Comparison of ENCODE assay signal across 16 mouse cellular contexts in genomic region chr1:171284491-171284890, GRCm38 (mm10). TPM values are rescaled to one million over a fixed set of nuclear protein-coding genes. Genes with fewer than 3 reads are reported as not detected.
DNase-seq lines count a peak whose midpoint lies in the region; ATAC-seq and TF ChIP-seq lines count a peak whose summit lies in the region.
"Had no signal": no experiment of that assay in that cellular context is flagged by ENCODE, and none has a peak within 500 bp of the region (broad histone marks: within the 10 kb centered on the region; RNA-seq: fewer than 3 reads in every experiment).

No protein-coding gene starts in this region.

- no peak for ATAC-seq in hindbrain, embryonic 11.5 days (ENCODE audit: low FRiP score)
- ATAC-seq: CD4-positive, CD25-positive, alpha-beta regulatory T cell, adult 4 months had no signal

- intact Hi-C loops in left cerebral cortex, adult 2 months (cut with DNase I), result no loop called here
- intact Hi-C loops in left cerebral cortex, postnatal 14 days (cut with DNase I), result no loop called here

- H3K27ac ChIP-seq in hindbrain, embryonic 10.5 days, result no peak overlapping the region
- no peak overlapping the region for H3K27ac ChIP-seq in hindbrain, embryonic 11.5 days (ENCODE audit: low read depth, low read length)
- H3K27ac ChIP-seq in left cerebral cortex, adult 2 months, result peak overlapping the region; percentile 44; the same call in 1 of the 2 replicates
- no peak overlapping the region for H3K27ac ChIP-seq in ES-E14 (ENCODE audit: insufficient read depth, low read depth, low read length, poor library complexity, severe bottlenecking)
- H3K27ac ChIP-seq: forebrain, embryonic 12.5 days; hindbrain, embryonic 15.5 days; limb, embryonic 12.5 days; neural tube, embryonic 12.5 days had no signal

- H3K9me3 ChIP-seq in hindbrain, embryonic 10.5 days, result no peaks in the 10 kb centered on the region
- no peaks in the 10 kb centered on the region for H3K9me3 ChIP-seq in hindbrain, embryonic 11.5 days (ENCODE audit: control insufficient read depth, low read length)
- no peaks in the 10 kb centered on the region for H3K9me3 ChIP-seq in E14TG2a.4 (ENCODE audit: low read length)
- H3K9me3 ChIP-seq in ES-E14 (ENCODE audit: control insufficient read depth, insufficient read depth, low read depth, low read length), result no peaks in the 10 kb centered on the region
- H3K9me3 ChIP-seq: forebrain, embryonic 12.5 days; hindbrain, embryonic 15.5 days; limb, embryonic 12.5 days; neural tube, embryonic 12.5 days had no signal

- 91% methylated on average over 15 of the region's 15 CpGs for WGBS in hindbrain, embryonic 10.5 days
- WGBS in hindbrain, embryonic 11.5 days, result 92% methylated on average over 15 of the region's 15 CpGs

- in situ Hi-C loops in ES-E14 (cut with MboI; ENCODE audit: low sequenced_read_pairs in 2 of 2, unreplicated experiment in 2 of 2), result no loop called here

- TF ChIP-seq CTCF in left cerebral cortex, adult 2 months (IDR thresholded peaks at IDR 0.05), result no peak
- TF ChIP-seq CTCF in E14TG2a.4 (conservative IDR thresholded peaks at IDR 0.05; ENCODE audit: low read length), result no peak

- DNase-seq in hindbrain, embryonic 10.5 days (ENCODE audit: low spot score), result no peak
- no peak for DNase-seq in hindbrain, embryonic 11.5 days (ENCODE audit: low spot score)
- no peak for DNase-seq in left cerebral cortex, adult 2 months (ENCODE audit: extremely low spot score in 1 of 2, low spot score in 2 of 2)
- no peak for DNase-seq in left cerebral cortex, postnatal 14 days (ENCODE audit: low spot score in 2 of 2)
- DNase-seq in ES-E14 (ENCODE audit: low read depth, low spot score), result no peak
- DNase-seq in frontal cortex, adult 2 months (ENCODE audit: extremely low spot score in 1 of 2, low spot score in 1 of 2), result no peak
- DNase-seq: adrenal gland, postnatal 36 days; heart, postnatal 10 days; lung, adult 18-20 months; right cerebral cortex, postnatal 25 days had no signal

- peaks cover 60% of the 10 kb centered on the region for H3K4me1 ChIP-seq in hindbrain, embryonic 10.5 days (replicated peaks)
- peaks cover 9% of the 10 kb centered on the region for H3K4me1 ChIP-seq in hindbrain, embryonic 11.5 days (replicated peaks; ENCODE audit: control insufficient read depth, insufficient read depth, low read length)
- peaks cover 79% of the 10 kb centered on the region for H3K4me1 ChIP-seq in E14TG2a.4 (replicated peaks; ENCODE audit: low read depth, low read length)
- H3K4me1 ChIP-seq in ES-E14 (ENCODE audit: control insufficient read depth in 2 of 2, insufficient read depth in 2 of 2, low read length in 2 of 2, poor library complexity in 1 of 2), result peaks cover 0 to 22% of the 10 kb centered on the region in 2 experiments; a peak in 2 of 4 replicates

- peaks cover 66% of the 10 kb centered on the region for H3K36me3 ChIP-seq in hindbrain, embryonic 10.5 days
- H3K36me3 ChIP-seq in hindbrain, embryonic 11.5 days (ENCODE audit: control insufficient read depth, insufficient read depth, low read length), result 0 out of 2 replicates have a peak, but pooled peaks cover 2% of the 10 kb centered on the region
- H3K36me3 ChIP-seq in E14TG2a.4 (ENCODE audit: insufficient read depth, low read length), result peaks cover 64% of the 10 kb centered on the region
- H3K36me3 ChIP-seq in ES-E14 (ENCODE audit: control insufficient read depth, insufficient read depth, low read length, poor library complexity, severe bottlenecking), result peaks cover 15% of the 10 kb centered on the region; the same call in 1 of the 2 replicates

- no peak overlapping the region for H3K9ac ChIP-seq in hindbrain, embryonic 11.5 days (ENCODE audit: low read depth, low read length)
- H3K9ac ChIP-seq in ES-E14 (ENCODE audit: insufficient read depth, low read depth, low read length, poor library complexity, severe bottlenecking), result peak overlapping the region; percentile 59; the same call in 1 of the 2 replicates
- H3K9ac ChIP-seq: forebrain, embryonic 12.5 days; hindbrain, embryonic 15.5 days; limb, embryonic 12.5 days; neural tube, embryonic 12.5 days had no signal

- peak overlapping the region; percentile 1; the same call in 1 of the 2 replicates for H3K4me3 ChIP-seq in hindbrain, embryonic 10.5 days
- H3K4me3 ChIP-seq in hindbrain, embryonic 11.5 days (ENCODE audit: low read depth, low read length), result no peak overlapping the region
- no peak overlapping the region for H3K4me3 ChIP-seq in left cerebral cortex, adult 2 months
- H3K4me3 ChIP-seq in E14TG2a.4 (replicated peaks; ENCODE audit: low read length), result peak overlapping the region; percentile 98
- peak overlapping the region in 1 of 2 experiments; percentile 20; a peak in 1 of 4 replicates for H3K4me3 ChIP-seq in ES-E14 (ENCODE audit: insufficient read depth in 1 of 2, low read depth in 1 of 2, low read length in 2 of 2, poor library complexity in 1 of 2, severe bottlenecking in 1 of 2)
- H3K4me3 ChIP-seq: forebrain, embryonic 12.5 days; hindbrain, embryonic 15.5 days; limb, embryonic 12.5 days; neural tube, embryonic 12.5 days had no signal

- no peaks in the 10 kb centered on the region for H3K27me3 ChIP-seq in hindbrain, embryonic 10.5 days (ENCODE audit: insufficient read depth, poor library complexity, severe bottlenecking)
- no peaks in the 10 kb centered on the region for H3K27me3 ChIP-seq in hindbrain, embryonic 11.5 days (ENCODE audit: control insufficient read depth, insufficient read depth, low read length)
- H3K27me3 ChIP-seq in E14TG2a.4 (ENCODE audit: insufficient read depth, low read length), result no peaks in the 10 kb centered on the region
- H3K27me3 ChIP-seq: forebrain, embryonic 12.5 days; hindbrain, embryonic 15.5 days; limb, embryonic 12.5 days; neural tube, embryonic 12.5 days had no signal

- no peak overlapping the region for H3K4me2 ChIP-seq in hindbrain, embryonic 11.5 days (replicated peaks; ENCODE audit: low read depth, low read length)
- H3K4me2 ChIP-seq: forebrain, embryonic 12.5 days; hindbrain, embryonic 15.5 days; limb, embryonic 12.5 days had no signal

TF ChIP-seq in ES-E14, 5 proteins besides CTCF, POLR2A, EP300 and RAD21:
- TF ChIP-seq ZNF384 (IDR thresholded peaks at IDR 0.05; ENCODE audit: low read depth, low read length) (no peak), CHD2 (IDR thresholded peaks at IDR 0.05; ENCODE audit: low read depth, low read length) (no peak), HCFC1 (IDR thresholded peaks at IDR 0.05; ENCODE audit: borderline replicate concordance, insufficient read depth, low read length) (no peak), ZC3H11A (IDR thresholded peaks at IDR 0.05; ENCODE audit: borderline replicate concordance, low read depth, low read length) (no peak), MAFK (IDR thresholded peaks at IDR 0.05; ENCODE audit: insufficient read depth, low read depth, low read length) (no peak)

RNA-seq across cellular contexts. Expression of gene Usp21, which starts 3.3 kb away (rescaled TPM):
- 95.6 and 111 TPM in 2 replicates for polyA plus RNA-seq in hindbrain, embryonic 10.5 days (2016; fragmentation: Nextera tagmentation; extraction: Ambion mirVana)
- polyA plus RNA-seq in hindbrain, embryonic 11.5 days (2014; fragmentation: Nextera tagmentation; extraction: Ambion mirVana), result 82.8 and 85.4 TPM in 2 replicates
- 10 to 100 TPM; 59.8 to 65.7 TPM for total RNA-seq in left cerebral cortex, adult 2 months (2021)
- total RNA-seq in left cerebral cortex, postnatal 14 days (2021), result 10 to 100 TPM; 54.1 to 58.0 TPM
- total RNA-seq in ES-E14 (2012; rRNA removed), result 23.1 and 30.7 TPM in 2 replicates
- polyA plus RNA-seq in frontal cortex, adult 2 months (2012; rRNA removed), result 73.0 and 83.2 TPM in 2 replicates

RNA-seq across cellular contexts. Expression of gene Ppox, which starts 3.5 kb away (rescaled TPM):
- polyA plus RNA-seq in hindbrain, embryonic 10.5 days (2016; fragmentation: Nextera tagmentation; extraction: Ambion mirVana), result 54.1 and 56.2 TPM in 2 replicates
- polyA plus RNA-seq in hindbrain, embryonic 11.5 days (2014; fragmentation: Nextera tagmentation; extraction: Ambion mirVana), result 48.1 and 51.8 TPM in 2 replicates
- total RNA-seq in left cerebral cortex, adult 2 months (2021), result 10 to 100 TPM; 26.0 to 32.1 TPM
- total RNA-seq in left cerebral cortex, postnatal 14 days (2021), result 10 to 100 TPM; 20.5 to 23.9 TPM
- total RNA-seq in ES-E14 (2012; rRNA removed), result 15.5 and 23.6 TPM in 2 replicates
- 69.4 and 83.5 TPM in 2 replicates for polyA plus RNA-seq in frontal cortex, adult 2 months (2012; rRNA removed)

RNA-seq across cellular contexts. Expression of gene Ufc1, which starts 10.3 kb away (rescaled TPM):
- polyA plus RNA-seq in hindbrain, embryonic 10.5 days (2016; fragmentation: Nextera tagmentation; extraction: Ambion mirVana), result 105 and 111 TPM in 2 replicates
- polyA plus RNA-seq in hindbrain, embryonic 11.5 days (2014; fragmentation: Nextera tagmentation; extraction: Ambion mirVana), result 108 and 114 TPM in 2 replicates
- total RNA-seq in left cerebral cortex, adult 2 months (2021), result 100 to 1,000 TPM; 101 to 108 TPM
- total RNA-seq in left cerebral cortex, postnatal 14 days (2021), result 100 to 1,000 TPM; 106 to 113 TPM
- 59.1 and 78.8 TPM in 2 replicates for total RNA-seq in ES-E14 (2012; rRNA removed)
- 90.5 and 94.3 TPM in 2 replicates for polyA plus RNA-seq in frontal cortex, adult 2 months (2012; rRNA removed)

RNA-seq across cellular contexts. Expression of gene B4galt3, which starts 14.4 kb away (rescaled TPM):
- polyA plus RNA-seq in hindbrain, embryonic 10.5 days (2016; fragmentation: Nextera tagmentation; extraction: Ambion mirVana), result 70.3 and 80.9 TPM in 2 replicates
- polyA plus RNA-seq in hindbrain, embryonic 11.5 days (2014; fragmentation: Nextera tagmentation; extraction: Ambion mirVana), result 59.1 and 66.3 TPM in 2 replicates
- total RNA-seq in left cerebral cortex, adult 2 months (2021), result 10 to 100 TPM; 57.0 to 69.2 TPM
- 10 to 100 TPM; 59.8 to 61.3 TPM for total RNA-seq in left cerebral cortex, postnatal 14 days (2021)
- total RNA-seq in ES-E14 (2012; rRNA removed), result 35.8 and 51.0 TPM in 2 replicates
- polyA plus RNA-seq in frontal cortex, adult 2 months (2012; rRNA removed), result 65.2 and 73.7 TPM in 2 replicates

RNA-seq across cellular contexts. Expression of gene Ndufs2, which starts 33.3 kb away (rescaled TPM):
- 250 and 275 TPM in 2 replicates for polyA plus RNA-seq in hindbrain, embryonic 10.5 days (2016; fragmentation: Nextera tagmentation; extraction: Ambion mirVana)
- 259 and 263 TPM in 2 replicates for polyA plus RNA-seq in hindbrain, embryonic 11.5 days (2014; fragmentation: Nextera tagmentation; extraction: Ambion mirVana)
- total RNA-seq in left cerebral cortex, adult 2 months (2021), result 100 to 1,000 TPM; 267 to 272 TPM
- 100 to 1,000 TPM; 265 to 285 TPM for total RNA-seq in left cerebral cortex, postnatal 14 days (2021)
- 175 and 229 TPM in 2 replicates for total RNA-seq in ES-E14 (2012; rRNA removed)
- 212 and 225 TPM in 2 replicates for polyA plus RNA-seq in frontal cortex, adult 2 months (2012; rRNA removed)

Comparison
In these comparisons a context has a peak if more than half of its experiments do, and no peak if none do; other contexts are left out.
1. H3K4me3 ChIP-seq: peak in hindbrain, embryonic 10.5 days (single experiment) and E14TG2a.4 (single experiment); none in hindbrain, embryonic 11.5 days (single experiment) and left cerebral cortex, adult 2 months (single experiment).